Mouse (Mus musculus): ENCODE results near the gene Pdzrn3.

DNA sequence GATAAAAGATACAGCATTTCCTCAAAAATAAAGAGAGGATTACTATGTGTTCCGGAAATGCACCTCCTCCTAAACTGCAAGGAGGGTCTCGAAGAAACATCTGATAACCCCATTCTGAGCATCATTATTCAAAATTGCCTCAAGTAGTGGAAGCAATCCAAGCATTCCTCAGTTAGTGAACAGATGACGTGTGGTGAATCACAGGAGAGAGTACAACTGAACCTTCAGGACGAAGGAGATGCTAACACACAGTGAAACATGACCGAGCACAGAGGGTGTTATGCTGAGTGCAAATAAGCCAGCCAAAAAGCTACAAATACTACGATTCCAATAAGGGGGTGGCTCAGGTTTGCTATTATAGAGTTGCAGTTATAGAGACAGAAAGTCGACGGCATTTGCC lies 101.4 kb downstream of the Pdzrn3 start:
- TF ChIP-seq ZNF384 (IDR thresholded peaks at IDR 0.05; ENCODE audit: low read depth, low read length) (no peak), CHD2 (IDR thresholded peaks at IDR 0.05; ENCODE audit: low read depth, low read length) (no peak), HCFC1 (IDR thresholded peaks at IDR 0.05; ENCODE audit: borderline replicate concordance, insufficient read depth, low read length) (no peak), MAFK (IDR thresholded peaks at IDR 0.05; ENCODE audit: insufficient read depth, low read depth, low read length) (no peak), ZC3H11A (IDR thresholded peaks at IDR 0.05; ENCODE audit: borderline replicate concordance, low read depth, low read length) (no peak)

All from ES-E14 (cell line).